Mouse (Mus musculus): Measurements from ENCODE around the gene Tmem9. TPM values are rescaled to one million over a fixed set of nuclear protein-coding genes. Genes with fewer than 3 reads are reported as not detected.

The Tmem9 gene
- polyA plus RNA-seq, 2 experiments = 111 to 162 TPM

DNA sequence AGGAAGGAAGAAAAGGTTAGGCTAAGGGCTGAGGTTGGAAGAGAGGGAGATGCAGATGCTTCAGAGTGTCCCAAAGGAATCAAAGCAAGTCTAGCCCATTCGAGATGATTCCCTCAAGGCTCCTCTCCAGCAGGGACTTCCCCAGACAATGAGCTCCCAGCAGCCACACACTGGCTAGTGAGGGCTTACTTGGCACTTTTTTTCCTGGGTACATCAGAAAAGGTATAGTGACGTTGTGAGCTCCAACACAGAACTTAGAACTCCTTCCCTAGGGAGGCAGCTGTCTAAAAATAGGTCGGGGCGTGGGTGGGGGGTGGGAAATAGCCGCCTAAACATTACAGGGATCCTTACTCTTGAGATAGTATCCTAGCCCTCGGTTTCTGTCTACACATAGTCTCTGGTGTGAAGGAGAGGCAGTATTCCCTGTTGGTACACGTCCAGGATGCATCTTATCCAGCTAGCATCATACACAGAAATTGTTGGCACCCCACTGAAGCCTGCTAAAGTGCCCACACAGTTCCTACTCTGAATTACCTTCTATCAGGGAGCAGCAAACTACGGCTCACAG lies 8.1 kb upstream of the Tmem9 start:
- WGBS = 58% methylated on average over 8 of the region's 8 CpGs
- DNase-seq (ENCODE audit: low spot score) (no peak), ATAC-seq (ENCODE audit: low FRiP score, low read depth) (no peak)
- H3K27ac ChIP-seq (replicated peaks; ENCODE audit: low read depth, low read length) = no peak overlapping the region
- H3K27me3 ChIP-seq (ENCODE audit: control insufficient read depth, insufficient read depth, low read length) = no peaks in the 10 kb centered on the region
- H3K4me1 ChIP-seq (ENCODE audit: control insufficient read depth, insufficient read depth, low read length) = no peaks in the 10 kb centered on the region
- no peak overlapping the region for H3K4me3 ChIP-seq (replicated peaks; ENCODE audit: low read length)
- no peaks in the 10 kb centered on the region for H3K9me3 ChIP-seq (ENCODE audit: control insufficient read depth, low read length)
- H3K9ac ChIP-seq (ENCODE audit: low read depth, low read length, severe bottlenecking) = no peak overlapping the region
- no peak for TF ChIP-seq POLR2A (IDR thresholded peaks at IDR 0.05; ENCODE audit: borderline replicate concordance, extremely low read depth, insufficient read depth, insufficient read length)
- H3K4me2 ChIP-seq (replicated peaks; ENCODE audit: low read depth, low read length, severe bottlenecking) = no peak overlapping the region
- no peaks in the 10 kb centered on the region for H3K36me3 ChIP-seq (ENCODE audit: control insufficient read depth, insufficient read depth, low read length)

DNA sequence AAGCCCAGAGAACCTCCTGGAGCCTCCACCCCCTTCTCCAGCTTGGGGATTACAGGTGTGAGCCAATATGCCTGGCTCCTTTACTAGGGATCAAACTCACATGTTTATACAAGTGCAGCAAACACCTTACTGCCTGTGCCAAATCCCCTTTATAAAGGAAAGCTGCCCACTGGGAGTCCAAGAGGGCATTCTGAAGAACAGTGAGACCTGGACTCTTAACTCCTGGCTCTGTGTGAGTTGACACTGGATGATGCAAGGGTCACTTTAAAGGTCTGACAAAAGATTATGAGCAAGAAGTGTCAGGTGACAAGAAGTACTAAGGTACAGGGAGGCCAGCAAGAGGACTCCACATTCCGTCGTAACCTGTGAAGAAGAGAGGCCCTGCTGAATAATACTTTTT lies 6.5 kb upstream of the Tmem9 start:
- TF ChIP-seq POLR2A (IDR thresholded peaks at IDR 0.05; ENCODE audit: borderline replicate concordance, extremely low read depth, insufficient read depth, insufficient read length) = no peak
- no peak for ATAC-seq (ENCODE audit: low FRiP score, low read depth)
- Histone ChIP-seq H3K27ac (replicated peaks; ENCODE audit: low read depth, low read length) (no peak overlapping the region), H3K9me3 (ENCODE audit: control insufficient read depth, low read length) (no peaks in the 10 kb centered on the region), H3K4me1 (ENCODE audit: control insufficient read depth, insufficient read depth, low read length) (no peaks in the 10 kb centered on the region), H3K4me2 (replicated peaks; ENCODE audit: low read depth, low read length, severe bottlenecking) (no peak overlapping the region), H3K4me3 (replicated peaks; ENCODE audit: low read length) (no peak overlapping the region), H3K27me3 (ENCODE audit: control insufficient read depth, insufficient read depth, low read length) (no peaks in the 10 kb centered on the region), H3K36me3 (ENCODE audit: control insufficient read depth, insufficient read depth, low read length) (no peaks in the 10 kb centered on the region), H3K9ac (ENCODE audit: low read depth, low read length, severe bottlenecking) (no peak overlapping the region)
- DNase-seq (ENCODE audit: low spot score) = no peak
- 75% methylated on average over 2 of the region's 2 CpGs for WGBS

DNA sequence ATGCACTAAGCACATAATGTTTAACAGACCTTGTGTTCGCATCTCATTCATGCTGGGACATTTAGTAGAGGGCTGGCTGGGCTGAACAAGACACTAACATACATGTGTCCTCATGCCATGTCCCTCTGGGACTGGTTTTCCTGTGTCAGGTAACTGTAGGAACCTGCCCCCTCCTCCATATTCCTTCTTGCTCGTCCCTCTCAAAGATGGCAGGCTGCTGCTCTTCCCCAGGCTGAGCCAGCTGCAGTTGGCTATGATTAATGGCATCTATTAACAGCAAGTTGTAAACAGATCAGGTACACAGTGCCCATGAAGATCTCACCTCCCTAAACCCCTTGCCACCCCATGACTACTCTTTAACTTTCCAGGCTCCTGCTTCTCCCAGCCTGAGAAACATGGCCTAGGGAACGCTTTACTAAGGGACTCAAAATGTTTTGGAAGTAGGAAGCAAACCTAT lies 1.6 kb upstream of the Tmem9 start, which contains the start of gene Igfn1:
TSS of gene Igfn1 (minus strand) at position 51 of the 457 bp plus-strand sequence.
- Histone ChIP-seq H3K4me3 (replicated peaks; ENCODE audit: low read length) (no peak within 1 kb of the TSS), H3K9ac (ENCODE audit: low read depth, low read length, severe bottlenecking) (no peak within 1 kb of the TSS), H3K36me3 (ENCODE audit: control insufficient read depth, insufficient read depth, low read length) (no peaks in the 10 kb centered on the region), H3K27ac (replicated peaks; ENCODE audit: low read depth, low read length) (no peak within 1 kb of the TSS), H3K27me3 (ENCODE audit: control insufficient read depth, insufficient read depth, low read length) (0 out of 2 replicates have a peak, but pooled peaks cover 4% of the 10 kb centered on the region), H3K9me3 (ENCODE audit: control insufficient read depth, low read length) (no peaks in the 10 kb centered on the region), H3K4me1 (ENCODE audit: control insufficient read depth, insufficient read depth, low read length) (peaks cover 4% of the 10 kb centered on the region; the same call in 1 of the 2 replicates), H3K4me2 (replicated peaks; ENCODE audit: low read depth, low read length, severe bottlenecking) (peak within 1 kb of the TSS; percentile 61; the same call in 1 of the 2 replicates)
- 63% methylated on average over 3 of the region's 3 CpGs for WGBS
- DNase-seq (ENCODE audit: low spot score) = no peak
- TF ChIP-seq POLR2A (IDR thresholded peaks at IDR 0.05; ENCODE audit: borderline replicate concordance, extremely low read depth, insufficient read depth, insufficient read length) = no peak
- ATAC-seq (ENCODE audit: low FRiP score, low read depth) = no peak

DNA sequence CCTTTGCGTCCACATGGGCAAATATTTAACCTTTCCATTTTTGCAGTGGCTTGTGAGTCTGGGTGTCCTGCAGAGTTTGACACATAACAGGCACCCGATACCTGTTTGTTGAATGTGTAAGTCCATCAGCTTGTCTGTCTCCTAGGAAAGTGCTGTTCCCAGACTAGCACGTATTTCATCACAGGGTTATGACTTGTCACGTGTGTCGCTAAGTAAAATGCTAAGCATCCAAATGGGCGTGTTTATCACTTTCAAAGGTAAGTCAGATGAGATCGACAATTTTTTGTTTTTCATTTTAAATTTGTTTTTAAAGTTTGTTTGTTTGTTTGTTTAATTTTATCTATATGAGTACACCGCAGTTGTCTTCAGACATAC lies 196 bp downstream of the Tmem9 start:
- DNase-seq (ENCODE audit: low spot score) = no peak
- Histone ChIP-seq H3K36me3 (ENCODE audit: control insufficient read depth, insufficient read depth, low read length) (no peaks in the 10 kb centered on the region), H3K4me2 (replicated peaks; ENCODE audit: low read depth, low read length, severe bottlenecking) (peak overlapping the region; percentile 61), H3K9me3 (ENCODE audit: control insufficient read depth, low read length) (no peaks in the 10 kb centered on the region), H3K4me3 (replicated peaks; ENCODE audit: low read length) (peak overlapping the region; percentile 40), H3K27ac (replicated peaks; ENCODE audit: low read depth, low read length) (no peak overlapping the region), H3K4me1 (ENCODE audit: control insufficient read depth, insufficient read depth, low read length) (peaks cover 7% of the 10 kb centered on the region), H3K9ac (ENCODE audit: low read depth, low read length, severe bottlenecking) (no peak overlapping the region), H3K27me3 (ENCODE audit: control insufficient read depth, insufficient read depth, low read length) (0 out of 2 replicates have a peak, but pooled peaks cover 4% of the 10 kb centered on the region)
- ATAC-seq (ENCODE audit: low FRiP score, low read depth) = peak; percentile 42
- 24% methylated on average over 8 of the region's 8 CpGs for WGBS
- no peak for TF ChIP-seq POLR2A (IDR thresholded peaks at IDR 0.05; ENCODE audit: borderline replicate concordance, extremely low read depth, insufficient read depth, insufficient read length)

DNA sequence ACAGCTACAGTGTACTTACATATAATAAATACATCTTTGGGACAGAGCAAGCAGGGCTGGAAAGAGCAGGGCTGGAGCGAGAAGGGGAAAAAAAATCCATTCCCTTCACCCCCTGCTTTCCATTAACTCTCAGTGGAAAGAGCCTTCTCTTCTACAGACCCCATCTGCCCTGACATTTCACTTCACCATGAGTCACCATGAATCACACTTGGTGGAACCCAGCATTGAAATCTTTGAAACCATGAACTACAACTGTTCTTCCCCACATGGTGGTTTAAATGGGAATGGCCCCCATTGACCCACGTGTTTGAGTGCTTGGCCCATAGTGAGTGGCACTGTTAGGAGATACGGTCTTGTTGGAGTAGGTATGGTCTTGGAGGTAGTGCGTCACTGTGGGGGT lies 2.3 kb downstream of the Tmem9 start:
- Histone ChIP-seq H3K36me3 (ENCODE audit: control insufficient read depth, insufficient read depth, low read length) (no peaks in the 10 kb centered on the region), H3K27ac (replicated peaks; ENCODE audit: low read depth, low read length) (no peak overlapping the region), H3K4me3 (replicated peaks; ENCODE audit: low read length) (no peak overlapping the region), H3K9ac (ENCODE audit: low read depth, low read length, severe bottlenecking) (no peak overlapping the region), H3K9me3 (ENCODE audit: control insufficient read depth, low read length) (no peaks in the 10 kb centered on the region), H3K27me3 (ENCODE audit: control insufficient read depth, insufficient read depth, low read length) (0 out of 2 replicates have a peak, but pooled peaks cover 4% of the 10 kb centered on the region), H3K4me1 (ENCODE audit: control insufficient read depth, insufficient read depth, low read length) (peaks cover 7% of the 10 kb centered on the region), H3K4me2 (replicated peaks; ENCODE audit: low read depth, low read length, severe bottlenecking) (no peak overlapping the region)
- 87% methylated on average over 4 of the region's 4 CpGs for WGBS
- DNase-seq (ENCODE audit: low spot score) = no peak
- TF ChIP-seq POLR2A (IDR thresholded peaks at IDR 0.05; ENCODE audit: borderline replicate concordance, extremely low read depth, insufficient read depth, insufficient read length) = no peak
- no peak for ATAC-seq (ENCODE audit: low FRiP score, low read depth)
